Mouse (Mus musculus) brain, embryonic 14.5 days (tissue): ENCODE data around the gene Pepd.

Source experiments
- CTCF ChIP-seq: fragments of 200-500 bp; IDR thresholded peaks from 2 replicates; pipeline ENCODE4 v1.5.1; 2012; ENCODE audit warnings: inconsistent platforms, mild to moderate bottlenecking, moderate library complexity, borderline replicate concordance; ENCODE audit not compliant: insufficient read depth, insufficient read length; ENCODE audit errors: extremely low read depth
- POLR2A ChIP-seq: fragments of 200-500 bp; IDR thresholded peaks from 2 replicates; pipeline ENCODE4 v1.6.1; 2012; ENCODE audit warnings: mild to moderate bottlenecking, inconsistent platforms, borderline replicate concordance; ENCODE audit not compliant: poor library complexity, insufficient read depth, insufficient read length, severe bottlenecking; ENCODE audit errors: extremely low read depth

GRCm38 (mm10) chr7:34930263-34930757 is 18.1 kb downstream of the Pepd start:
- TF ChIP-seq CTCF (no peak), POLR2A (no peak)
